Mouse (Mus musculus): Measurements from ENCODE around the gene Zfp819.

Gene Zfp819

GRCm38 (mm10) chr7:43606896-43607742 lies at the start of gene Zfp819:
Gene Zfp819 (plus strand): TSS chr7:43607169.
- DNase-seq (ENCODE audit: inconsistent age in 2 of 2, low spot score in 1 of 2) = peak; percentile 66 to 85

- peak; percentile 89 to 95 for DNase-seq (ENCODE audit: inconsistent age in 2 of 2, low spot score in 1 of 2)
Measured at GRCm38 (mm10) chr7:43562006-43562633, 44.8 kb upstream of the Zfp819 start, which contains the start of gene Zfp658. Gene Zfp658 (plus strand): TSS chr7:43562256.

- no peak for DNase-seq (ENCODE audit: inconsistent age in 2 of 2, low spot score in 1 of 2)
Measured at GRCm38 (mm10) chr7:43562651-43563070, 44.3 kb upstream of the Zfp819 start.

GRCm38 (mm10) chr7:43563300-43563699 lies 43.7 kb upstream of the Zfp819 start:
- DNase-seq (ENCODE audit: inconsistent age in 2 of 2, low spot score in 1 of 2) = no peak

- DNase-seq (ENCODE audit: inconsistent age in 2 of 2, low spot score in 1 of 2) = no peak
Measured at GRCm38 (mm10) chr7:43571216-43571615, 35.8 kb upstream of the Zfp819 start.

- peak; percentile 95 to 96 for DNase-seq (ENCODE audit: inconsistent age in 2 of 2, low spot score in 1 of 2)
Measured at GRCm38 (mm10) chr7:43579440-43580171, 27.4 kb upstream of the Zfp819 start, which contains the start of gene Zfp719. Gene Zfp719 (plus strand): TSS chr7:43579610.

GRCm38 (mm10) chr7:43580526-43580925 lies 26.4 kb upstream of the Zfp819 start:
- DNase-seq (ENCODE audit: inconsistent age in 2 of 2, low spot score in 1 of 2) = peak in 1 of 2 experiments; percentile 48

- DNase-seq (ENCODE audit: inconsistent age in 2 of 2, low spot score in 1 of 2) = peak in 1 of 2 experiments; percentile 51
Measured at GRCm38 (mm10) chr7:43584790-43585189, 22.2 kb upstream of the Zfp819 start.

GRCm38 (mm10) chr7:43601884-43602283 lies 5.1 kb upstream of the Zfp819 start:
- DNase-seq (ENCODE audit: inconsistent age in 2 of 2, low spot score in 1 of 2) = peak; percentile 47 to 76

GRCm38 (mm10) chr7:43607743-43608287 lies 846 bp downstream of the Zfp819 start:
- no peak for DNase-seq (ENCODE audit: inconsistent age in 2 of 2, low spot score in 1 of 2)

GRCm38 (mm10) chr7:43608316-43608824 lies 1.4 kb downstream of the Zfp819 start:
- DNase-seq (ENCODE audit: inconsistent age in 2 of 2, low spot score in 1 of 2) = no peak

- no peak for DNase-seq (ENCODE audit: inconsistent age in 2 of 2, low spot score in 1 of 2)
Measured at GRCm38 (mm10) chr7:43613816-43614551, 7.0 kb downstream of the Zfp819 start.

- no peak for DNase-seq (ENCODE audit: inconsistent age in 2 of 2, low spot score in 1 of 2)
Measured at GRCm38 (mm10) chr7:43622927-43623326, 16.0 kb downstream of the Zfp819 start.

GRCm38 (mm10) chr7:43623819-43624218 lies 16.9 kb downstream of the Zfp819 start:
- DNase-seq (ENCODE audit: inconsistent age in 2 of 2, low spot score in 1 of 2) = no peak

- DNase-seq (ENCODE audit: inconsistent age in 2 of 2, low spot score in 1 of 2) = peak in 1 of 2 experiments; percentile 31
Measured at GRCm38 (mm10) chr7:43625065-43625464, 18.1 kb downstream of the Zfp819 start.

GRCm38 (mm10) chr7:43625794-43626422 lies 18.9 kb downstream of the Zfp819 start:
- no peak for DNase-seq (ENCODE audit: inconsistent age in 2 of 2, low spot score in 1 of 2)

- no peak for DNase-seq (ENCODE audit: inconsistent age in 2 of 2, low spot score in 1 of 2)
Measured at GRCm38 (mm10) chr7:43633940-43634339, 27.0 kb downstream of the Zfp819 start.

GRCm38 (mm10) chr7:43634500-43634899 lies 27.5 kb downstream of the Zfp819 start, which contains the start of gene Ceacam18:
Gene Ceacam18 (plus strand): TSS chr7:43634707.
- no peak for DNase-seq (ENCODE audit: inconsistent age in 2 of 2, low spot score in 1 of 2)

GRCm38 (mm10) chr7:43636194-43636593 lies 29.2 kb downstream of the Zfp819 start:
- DNase-seq (ENCODE audit: inconsistent age in 2 of 2, low spot score in 1 of 2) = no peak

- no peak for DNase-seq (ENCODE audit: inconsistent age in 2 of 2, low spot score in 1 of 2)
Measured at GRCm38 (mm10) chr7:43637118-43637517, 30.1 kb downstream of the Zfp819 start.
